Mouse (Mus musculus): ENCODE measurements around the gene Tmem69. TPM values are rescaled to one million over a fixed set of nuclear protein-coding genes. Genes with fewer than 3 reads are reported as not detected.

Gene Tmem69
- 29.8 and 34.3 TPM in 2 replicates for polyA plus RNA-seq (2015; fragmentation: Nextera tagmentation; extraction: Ambion mirVana)

- no peaks in the 10 kb centered on the region; the same call in 1 of the 2 replicates for H3K36me3 ChIP-seq
- peak within 1 kb of the TSS; percentile 62 for H3K9ac ChIP-seq
- H3K27ac ChIP-seq, result peak within 1 kb of the TSS; percentile 97
- peak within 1 kb of the TSS; percentile 80 for H3K4me2 ChIP-seq (replicated peaks)
- 4% methylated on average over 23 of the region's 23 CpGs for WGBS
- ATAC-seq, result no peak
- H3K27me3 ChIP-seq (replicated peaks), result no peaks in the 10 kb centered on the region
- H3K4me3 ChIP-seq (replicated peaks), result peak within 1 kb of the TSS; percentile 67
- H3K4me1 ChIP-seq (replicated peaks), result 0 out of 2 replicates have a peak, but pooled peaks cover 2% of the 10 kb centered on the region
- no peaks in the 10 kb centered on the region for H3K9me3 ChIP-seq
These were observed at the start of gene Tmem69 for GRCm38 (mm10) chr4:116555413-116556300. TSS of gene Tmem69 (minus strand) at chr4:116555936.

- H3K27ac ChIP-seq, result peak overlapping the region; percentile 92
- peak overlapping the region; percentile 59 for H3K4me3 ChIP-seq (replicated peaks)
- under 1% methylated on average over 50 of the region's 50 CpGs for WGBS
- H3K9ac ChIP-seq, result peak overlapping the region; percentile 75
- peaks cover 26% of the 10 kb centered on the region for H3K36me3 ChIP-seq
- peaks cover 14% of the 10 kb centered on the region; the same call in 1 of the 2 replicates for H3K4me1 ChIP-seq (replicated peaks)
- peak overlapping the region; percentile 94 for H3K4me2 ChIP-seq (replicated peaks)
- ATAC-seq, result peak; percentile 98
- no peaks in the 10 kb centered on the region for H3K9me3 ChIP-seq
- no peaks in the 10 kb centered on the region for H3K27me3 ChIP-seq (replicated peaks)
These were observed 41.5 kb upstream of the Tmem69 start for GRCm38 (mm10) chr4:116596978-116597881.

- H3K36me3 ChIP-seq, result peaks cover 30% of the 10 kb centered on the region
- peak within 1 kb of the TSS; percentile 92 for H3K27ac ChIP-seq
- H3K4me2 ChIP-seq (replicated peaks), result peak within 1 kb of the TSS; percentile 94
- H3K27me3 ChIP-seq (replicated peaks), result no peaks in the 10 kb centered on the region
- H3K9me3 ChIP-seq, result no peaks in the 10 kb centered on the region
- no peak for ATAC-seq
- 23% methylated on average over 5 of the region's 5 CpGs for WGBS
- peaks cover 14% of the 10 kb centered on the region; the same call in 1 of the 2 replicates for H3K4me1 ChIP-seq (replicated peaks)
- peak within 1 kb of the TSS; percentile 75 for H3K9ac ChIP-seq
- peak within 1 kb of the TSS; percentile 59 for H3K4me3 ChIP-seq (replicated peaks)
These were observed 40.6 kb upstream of the Tmem69 start, which contains the start of gene Ccdc17 for GRCm38 (mm10) chr4:116596379-116596778. TSS of gene Ccdc17 (plus strand) at chr4:116596654.

GRCm38 (mm10) chr4:116595793-116596192, 40.1 kb upstream of the Tmem69 start:
- Histone ChIP-seq H3K4me1 (replicated peaks) (peaks cover 14% of the 10 kb centered on the region; the same call in 1 of the 2 replicates), H3K27me3 (replicated peaks) (no peaks in the 10 kb centered on the region), H3K4me3 (replicated peaks) (no peak overlapping the region), H3K4me2 (replicated peaks) (no peak overlapping the region), H3K36me3 (peaks cover 32% of the 10 kb centered on the region), H3K27ac (no peak overlapping the region), H3K9ac (no peak overlapping the region), H3K9me3 (no peaks in the 10 kb centered on the region)
- WGBS, result 80% methylated on average over 8 of the region's 8 CpGs
- no peak for ATAC-seq

GRCm38 (mm10) chr4:116558151-116558882, 2.6 kb upstream of the Tmem69 start:
- Histone ChIP-seq H3K36me3 (no peaks in the 10 kb centered on the region; the same call in 1 of the 2 replicates), H3K4me2 (replicated peaks) (peak overlapping the region; percentile 80), H3K9me3 (no peaks in the 10 kb centered on the region), H3K27me3 (replicated peaks) (no peaks in the 10 kb centered on the region), H3K4me3 (replicated peaks) (peak overlapping the region; percentile 67), H3K4me1 (replicated peaks) (0 out of 2 replicates have a peak, but pooled peaks cover 3% of the 10 kb centered on the region), H3K9ac (peak overlapping the region; percentile 76), H3K27ac (peak overlapping the region; percentile 97)
- ATAC-seq, result no peak
- WGBS, result 2% methylated on average over 15 of the region's 15 CpGs

- no peaks in the 10 kb centered on the region; the same call in 1 of the 2 replicates for H3K36me3 ChIP-seq
- H3K27me3 ChIP-seq (replicated peaks), result no peaks in the 10 kb centered on the region
- under 1% methylated on average over 69 of the region's 78 CpGs for WGBS
- 0 out of 2 replicates have a peak, but pooled peaks cover 3% of the 10 kb centered on the region for H3K4me1 ChIP-seq (replicated peaks)
- H3K4me3 ChIP-seq (replicated peaks), result peak within 1 kb of the TSS; percentile 67
- H3K9ac ChIP-seq, result peak within 1 kb of the TSS; percentile 76
- H3K4me2 ChIP-seq (replicated peaks), result peak within 1 kb of the TSS; percentile 80
- ATAC-seq, result peak; percentile 96
- H3K9me3 ChIP-seq, result no peaks in the 10 kb centered on the region
- H3K27ac ChIP-seq, result peak within 1 kb of the TSS; percentile 97
These were observed 1.8 kb upstream of the Tmem69 start, which contains the start of gene Gpbp1l1 for GRCm38 (mm10) chr4:116557306-116558121. TSS of gene Gpbp1l1 (plus strand) at chr4:116557658.

GRCm38 (mm10) chr4:116556561-116557305, 997 bp upstream of the Tmem69 start:
- 0 out of 2 replicates have a peak, but pooled peaks cover 3% of the 10 kb centered on the region for H3K4me1 ChIP-seq (replicated peaks)
- H3K4me3 ChIP-seq (replicated peaks), result peak overlapping the region; percentile 67
- H3K9me3 ChIP-seq, result no peaks in the 10 kb centered on the region
- WGBS, result under 1% methylated on average over 28 of the region's 28 CpGs
- H3K4me2 ChIP-seq (replicated peaks), result peak overlapping the region; percentile 80
- peak; percentile 96 for ATAC-seq
- peak overlapping the region; percentile 76 for H3K9ac ChIP-seq
- H3K27me3 ChIP-seq (replicated peaks), result no peaks in the 10 kb centered on the region
- H3K27ac ChIP-seq, result peak overlapping the region; percentile 97
- H3K36me3 ChIP-seq, result no peaks in the 10 kb centered on the region; the same call in 1 of the 2 replicates

- no peaks in the 10 kb centered on the region for H3K4me1 ChIP-seq (replicated peaks)
- H3K9ac ChIP-seq, result no peak overlapping the region
- no peaks in the 10 kb centered on the region for H3K9me3 ChIP-seq
- no peak overlapping the region for H3K4me3 ChIP-seq (replicated peaks)
- WGBS, result 80% methylated on average over 3 of the region's 3 CpGs
- no peak overlapping the region for H3K27ac ChIP-seq
- ATAC-seq, result no peak
- no peak overlapping the region for H3K4me2 ChIP-seq (replicated peaks)
- H3K36me3 ChIP-seq, result no peaks in the 10 kb centered on the region; the same call in 1 of the 2 replicates
- no peaks in the 10 kb centered on the region for H3K27me3 ChIP-seq (replicated peaks)
These were observed 2.7 kb downstream of the Tmem69 start for GRCm38 (mm10) chr4:116553035-116553434.

- Histone ChIP-seq H3K27me3 (replicated peaks) (no peaks in the 10 kb centered on the region), H3K36me3 (no peaks in the 10 kb centered on the region; the same call in 1 of the 2 replicates), H3K4me2 (replicated peaks) (no peak overlapping the region), H3K9ac (no peak overlapping the region), H3K27ac (no peak overlapping the region), H3K4me1 (replicated peaks) (no peaks in the 10 kb centered on the region), H3K9me3 (no peaks in the 10 kb centered on the region), H3K4me3 (replicated peaks) (no peak overlapping the region)
- WGBS, result 88% methylated on average over 1 of the region's 1 CpGs
- no peak for ATAC-seq
These were observed 5.3 kb downstream of the Tmem69 start for GRCm38 (mm10) chr4:116550432-116550831.

- peak; percentile 87 for ATAC-seq
These were observed 18.0 kb downstream of the Tmem69 start for GRCm38 (mm10) chr4:116537737-116538136.

More at GRCm38 (mm10) chr4:116537737-116538136, 18.0 kb downstream of the Tmem69 start:
- H3K27me3 ChIP-seq (replicated peaks), result no peaks in the 10 kb centered on the region
- H3K9me3 ChIP-seq, result no peaks in the 10 kb centered on the region
- no peak overlapping the region for H3K27ac ChIP-seq
- H3K4me3 ChIP-seq (replicated peaks), result no peak overlapping the region
- H3K4me2 ChIP-seq (replicated peaks), result no peak overlapping the region
- H3K4me1 ChIP-seq (replicated peaks), result no peaks in the 10 kb centered on the region
- H3K36me3 ChIP-seq, result no peaks in the 10 kb centered on the region
- H3K9ac ChIP-seq, result no peak overlapping the region
- 65% methylated on average over 3 of the region's 3 CpGs for WGBS
